Mouse (Mus musculus): Measurements from ENCODE around the gene Plcxd2.

Plcxd2 gene

GRCm38 (mm10) chr16:45940701-45941100 is 69.3 kb downstream of the Plcxd2 start:
- no peak for DNase-seq (ENCODE audit: low read depth, low spot score)

DNA sequence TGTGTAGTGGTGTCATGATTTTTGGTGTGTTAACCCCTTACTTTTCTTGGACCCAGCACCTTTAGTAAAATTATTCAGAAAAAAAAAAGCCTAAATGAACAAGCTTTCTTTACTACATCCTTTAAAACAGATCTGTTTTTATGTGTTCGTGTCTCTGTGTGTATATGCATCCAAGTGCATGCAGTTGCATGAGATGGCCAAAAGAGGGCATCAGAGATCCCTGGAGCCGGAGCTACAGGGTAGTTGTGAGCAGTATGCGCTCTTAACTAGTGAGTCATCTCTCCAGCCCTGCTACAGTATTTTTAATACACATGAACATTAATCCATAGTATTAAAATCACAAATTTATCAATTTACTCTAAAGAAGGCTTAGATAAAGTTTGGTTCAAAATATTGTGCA is 70.6 kb downstream of the Plcxd2 start:
- DNase-seq (ENCODE audit: low read depth, low spot score) = no peak

DNA sequence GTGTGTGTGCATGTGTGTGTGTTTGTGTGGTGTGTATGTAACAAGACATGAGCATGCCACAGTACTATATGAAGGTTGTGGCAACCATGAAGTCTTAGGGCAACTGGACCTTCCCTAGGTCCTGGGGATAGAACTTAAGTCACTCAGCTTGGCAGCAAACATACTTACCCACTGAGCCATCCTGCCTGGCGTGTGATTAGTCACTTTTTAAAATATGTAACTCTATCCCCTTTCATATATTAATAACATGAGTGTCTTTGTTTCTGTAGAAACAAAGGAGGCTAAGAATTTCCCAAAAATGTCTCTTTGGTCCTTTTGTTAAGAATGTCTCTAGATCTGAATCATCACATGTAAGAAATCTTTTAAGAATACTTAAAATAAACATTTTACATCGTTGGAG is 72.6 kb downstream of the Plcxd2 start:
- no peak for DNase-seq (ENCODE audit: low read depth, low spot score)

DNA sequence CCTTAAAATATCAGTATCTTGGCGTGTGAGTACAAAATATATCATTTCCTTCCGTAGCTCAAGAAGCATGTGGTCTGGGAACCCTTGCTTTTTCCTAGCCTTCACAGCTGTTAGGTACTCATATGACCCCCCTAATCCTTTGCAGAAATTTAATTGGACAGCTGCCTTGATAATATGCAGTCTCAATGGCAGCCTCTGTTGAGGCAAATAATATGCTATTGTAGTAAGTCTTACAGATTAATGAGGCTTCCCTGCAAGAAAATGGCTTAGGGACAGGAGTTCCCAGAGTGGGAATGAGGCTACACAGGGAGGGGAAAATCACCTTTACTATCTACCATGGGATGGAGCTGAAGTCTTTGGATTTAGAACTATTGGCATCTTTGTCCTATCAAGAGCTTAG is 73.5 kb downstream of the Plcxd2 start:
- DNase-seq (ENCODE audit: low read depth, low spot score) = no peak

- DNase-seq (ENCODE audit: low read depth, low spot score) = no peak
These were observed 74.0 kb downstream of the Plcxd2 start for GRCm38 (mm10) chr16:45935956-45936483.

GRCm38 (mm10) chr16:45934721-45935407 is 75.2 kb downstream of the Plcxd2 start:
- no peak for DNase-seq (ENCODE audit: low read depth, low spot score)

GRCm38 (mm10) chr16:45930308-45930707 is 79.7 kb downstream of the Plcxd2 start:
- DNase-seq (ENCODE audit: low read depth, low spot score) = no peak

DNA sequence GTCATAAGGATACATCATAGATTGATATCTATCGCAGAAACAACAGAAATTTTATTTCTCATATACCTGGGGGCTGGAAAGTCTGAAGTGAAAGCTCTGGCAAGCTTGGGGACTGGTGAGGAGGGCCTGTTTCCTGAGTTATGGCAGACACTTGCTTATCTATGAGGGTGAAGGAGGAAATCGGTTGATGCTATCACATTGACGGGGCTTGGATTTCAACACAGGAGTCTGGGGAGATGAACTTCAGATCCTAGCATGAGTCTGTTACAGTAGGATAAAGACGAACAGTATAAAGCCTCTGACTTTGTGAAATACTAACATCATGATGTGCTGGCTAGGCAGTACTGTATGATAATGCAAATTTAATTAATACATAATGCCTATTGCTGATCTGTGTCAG is 81.9 kb downstream of the Plcxd2 start:
- no peak for DNase-seq (ENCODE audit: low read depth, low spot score)

GRCm38 (mm10) chr16:45927601-45928000 is 82.4 kb downstream of the Plcxd2 start:
- no peak for DNase-seq (ENCODE audit: low read depth, low spot score)

DNA sequence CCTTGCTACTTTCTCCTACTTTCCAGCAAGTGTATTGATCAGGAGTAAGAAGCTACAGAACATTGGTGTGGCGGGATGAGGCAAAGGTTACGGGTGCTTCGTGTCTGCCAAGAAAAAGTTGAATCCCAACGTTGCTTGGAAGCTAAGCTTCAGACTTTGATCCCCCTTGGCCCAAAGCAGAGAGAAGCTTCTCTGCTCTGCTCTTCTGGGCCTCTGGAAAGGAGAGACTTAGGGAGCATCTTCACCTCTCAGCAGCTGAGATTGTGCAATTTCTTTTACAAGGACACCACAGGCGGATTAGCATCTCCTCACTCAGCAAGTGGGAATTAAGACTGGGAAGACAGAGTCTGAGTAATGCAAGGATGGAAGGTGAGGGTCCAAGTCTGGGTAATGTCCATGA is 83.1 kb downstream of the Plcxd2 start:
- DNase-seq (ENCODE audit: low read depth, low spot score) = no peak

DNA sequence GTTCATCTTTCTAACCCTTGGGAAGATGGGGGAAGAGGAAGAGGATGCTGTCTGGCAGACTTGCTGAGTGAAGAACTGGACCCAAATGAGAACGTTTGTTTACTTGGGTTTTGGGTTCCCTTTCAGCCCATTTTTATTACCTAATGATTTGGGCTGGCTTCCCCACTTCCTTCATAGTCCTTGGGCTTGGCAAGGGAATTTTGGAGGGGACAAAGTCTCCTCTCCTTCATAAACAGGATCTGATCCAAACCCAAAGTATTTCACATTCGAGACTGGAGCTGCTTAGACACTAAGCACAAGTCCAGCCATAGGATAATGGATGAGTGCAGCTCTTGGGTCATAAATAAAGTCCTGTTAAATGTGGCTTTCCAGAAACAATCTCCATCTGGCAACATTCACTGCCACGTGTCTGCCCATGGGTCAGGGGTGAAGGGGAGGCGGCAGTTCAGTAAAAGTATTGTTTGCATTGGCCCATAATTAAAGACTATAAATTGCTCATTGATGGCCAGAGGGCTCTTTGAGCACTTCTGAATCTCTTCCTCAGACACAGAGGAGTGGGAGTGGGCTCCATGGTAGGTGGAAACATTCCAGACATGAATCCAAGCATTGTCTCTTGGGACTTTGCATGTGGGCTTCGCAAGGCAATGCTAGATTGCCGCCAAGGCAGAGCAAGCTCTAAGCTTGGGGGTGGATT is 86.1 kb downstream of the Plcxd2 start:
- no peak for DNase-seq (ENCODE audit: low read depth, low spot score)

DNA sequence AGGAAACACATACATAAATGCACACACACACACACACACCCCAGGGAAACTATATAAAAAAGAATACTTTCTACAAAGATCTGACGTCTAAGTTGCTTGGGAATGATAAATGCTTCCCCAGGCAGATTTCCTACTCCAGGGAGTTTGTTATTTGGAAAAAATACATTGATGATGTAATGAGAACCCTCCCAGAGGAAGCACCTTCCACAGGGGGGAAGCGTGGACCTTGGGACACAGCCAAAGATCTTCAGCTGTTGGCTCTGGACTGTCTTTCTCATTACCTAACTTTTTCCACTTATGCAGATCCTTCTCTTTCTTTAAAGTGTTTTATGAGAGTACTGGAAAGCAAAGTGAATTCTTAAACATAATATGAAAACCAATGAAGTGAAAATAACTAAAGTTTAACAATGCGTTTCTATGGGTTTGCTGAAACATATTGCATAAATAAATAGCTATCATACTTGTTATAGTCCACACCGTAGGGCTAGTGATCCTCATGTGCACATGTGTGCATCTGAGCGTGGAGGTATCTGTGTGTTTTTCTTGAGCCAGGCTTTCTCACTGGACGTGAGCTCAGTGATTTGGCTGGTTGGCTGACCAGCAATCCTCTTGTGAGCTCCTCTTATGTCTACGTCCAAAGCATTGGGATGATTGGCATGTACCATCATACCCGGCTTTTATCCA is 87.3 kb downstream of the Plcxd2 start:
- DNase-seq (ENCODE audit: low read depth, low spot score) = no peak

GRCm38 (mm10) chr16:45919572-45919971 is 90.4 kb downstream of the Plcxd2 start:
- DNase-seq (ENCODE audit: low read depth, low spot score) = no peak

Measured in A20 (cell line).